Mouse (Mus musculus) gastrocnemius, adult 18-20 months (tissue): ENCODE data around the gene Mocs3. TPM values are rescaled to one million over a fixed set of nuclear protein-coding genes. Genes with fewer than 3 reads are reported as not detected.

ENCODE experiments used
- DNase-seq: peaks from one replicate; pipeline ENCODE4 v3.0.0; 2021; ENCODE audit warnings: low spot score
- long read RNA-seq, 2 experiments: library from polyadenylated mRNA; stranded (forward); transcript quantifications; one replicate each; pipeline ENCODE4 v2.0.0; 2021
- total RNA-seq, 2 experiments: library from RNA; stranded (reverse); gene quantifications; 2 replicates each; pipeline ENCODE4 v1.2.3; 2021

Mocs3 gene
- 1 to 10 TPM; 5.0 to 5.1 TPM for total RNA-seq
- long read RNA-seq, experiment 1, transcript Mocs3-201 (1 exons, 1,973 nt): major isoform, 17 of 17 reads
- long read RNA-seq, experiment 1, partial matches to known transcripts: 0 of 17 reads
- long read RNA-seq, experiment 1, other reads (novel, unspliced or antisense): 0 of 17 reads
- long read RNA-seq, experiment 2, transcript Mocs3-201 (1 exons, 1,973 nt): major isoform, 14 of 14 reads
- long read RNA-seq, experiment 2, partial matches to known transcripts: 0 of 14 reads
- long read RNA-seq, experiment 2, other reads (novel, unspliced or antisense): 0 of 14 reads

GRCm38 (mm10) chr2:168230026-168230728, at the start of gene Mocs3, which contains the start of the genes Gm20716 and Dpm1:
TSS of gene Mocs3 (plus strand) at chr2:168230622.
TSS of gene Gm20716 (minus strand) at chr2:168230364.
TSS of gene Dpm1 (minus strand) at chr2:168230591.
- DNase-seq: peak; percentile 87

GRCm38 (mm10) chr2:168191856-168192255, 38.6 kb upstream of the Mocs3 start:
- DNase-seq: no peak

GRCm38 (mm10) chr2:168193685-168194084, 36.7 kb upstream of the Mocs3 start:
- no peak for DNase-seq

- DNase-seq: no peak
These were observed 34.7 kb upstream of the Mocs3 start for GRCm38 (mm10) chr2:168195721-168196120.

GRCm38 (mm10) chr2:168198421-168198820, 32.0 kb upstream of the Mocs3 start:
- no peak for DNase-seq

GRCm38 (mm10) chr2:168199476-168199875, 30.9 kb upstream of the Mocs3 start:
- no peak for DNase-seq

- DNase-seq: no peak
These were observed 30.3 kb upstream of the Mocs3 start for GRCm38 (mm10) chr2:168200014-168200691.

- DNase-seq: no peak
These were observed 25.9 kb upstream of the Mocs3 start for GRCm38 (mm10) chr2:168204476-168204999.

- peak; percentile 80 for DNase-seq
These were observed 25.2 kb upstream of the Mocs3 start for GRCm38 (mm10) chr2:168205265-168205664.

- DNase-seq: no peak
These were observed 24.5 kb upstream of the Mocs3 start for GRCm38 (mm10) chr2:168205681-168206631.

GRCm38 (mm10) chr2:168206725-168207644, 23.4 kb upstream of the Mocs3 start, which contains the start of gene Adnp:
TSS of gene Adnp (minus strand) at chr2:168207112.
- peak; percentile 91 for DNase-seq

- DNase-seq: no peak
These were observed 22.5 kb upstream of the Mocs3 start for GRCm38 (mm10) chr2:168207883-168208282.

GRCm38 (mm10) chr2:168213788-168214397, 16.5 kb upstream of the Mocs3 start:
- no peak for DNase-seq

GRCm38 (mm10) chr2:168223326-168223725, 7.1 kb upstream of the Mocs3 start:
- DNase-seq: no peak

GRCm38 (mm10) chr2:168229116-168230025, 1.1 kb upstream of the Mocs3 start:
- DNase-seq: peak; percentile 39

- no peak for DNase-seq
These were observed 500 bp downstream of the Mocs3 start for GRCm38 (mm10) chr2:168230773-168231470.

- DNase-seq: no peak
These were observed 1.0 kb downstream of the Mocs3 start for GRCm38 (mm10) chr2:168231471-168231829.

- DNase-seq: no peak
These were observed 2.9 kb downstream of the Mocs3 start for GRCm38 (mm10) chr2:168233286-168233685.
